Mouse (Mus musculus) megakaryocyte, embryonic 14.5 days (primary cell): Measurements from ENCODE around the gene Uggt1. TPM values are rescaled to one million over a fixed set of nuclear protein-coding genes. Genes with fewer than 3 reads are reported as not detected.

Experiments used
- H3K27me3 ChIP-seq: replicated peaks from 2 replicates; pipeline ENCODE3; 2012; ENCODE audit warnings: inconsistent platforms
- H3K36me3 ChIP-seq: replicated peaks from 2 replicates; pipeline ENCODE3; 2012; ENCODE audit warnings: low read length, inconsistent platforms, mixed read lengths
- H3K4me1 ChIP-seq: 2 replicates; pipeline ENCODE4 v1.6.1; 2012; ENCODE audit warnings: inconsistent platforms
- H3K4me3 ChIP-seq: replicated peaks from 2 replicates; pipeline ENCODE3; 2012; ENCODE audit warnings: moderate library complexity, mild to moderate bottlenecking, inconsistent platforms
- H3K9me3 ChIP-seq: 2 replicates; pipeline ENCODE4 v1.6.1; 2012; ENCODE audit warnings: inconsistent platforms
- FLI1 ChIP-seq: IDR thresholded peaks from 2 replicates; pipeline ENCODE4 v1.6.1; 2012; ENCODE audit warnings: low read length, inconsistent platforms, mixed read lengths
- GATA1 ChIP-seq: IDR thresholded peaks from 3 replicates; pipeline ENCODE4 v1.6.1; 2012; ENCODE audit warnings: mixed read lengths, low read length, inconsistent platforms, borderline replicate concordance
- polyA plus RNA-seq: library from polyadenylated mRNA; stranded (reverse); fragments of >175 nt; gene quantifications from 2 replicates; pipeline ENCODE4 v1.2.3, GENCODE M21; 2012; ENCODE audit warnings: low replicate concordance; ENCODE audit not compliant: insufficient read depth

Uggt1 gene
- polyA plus RNA-seq, 1 experiment = 3.3 TPM

DNA sequence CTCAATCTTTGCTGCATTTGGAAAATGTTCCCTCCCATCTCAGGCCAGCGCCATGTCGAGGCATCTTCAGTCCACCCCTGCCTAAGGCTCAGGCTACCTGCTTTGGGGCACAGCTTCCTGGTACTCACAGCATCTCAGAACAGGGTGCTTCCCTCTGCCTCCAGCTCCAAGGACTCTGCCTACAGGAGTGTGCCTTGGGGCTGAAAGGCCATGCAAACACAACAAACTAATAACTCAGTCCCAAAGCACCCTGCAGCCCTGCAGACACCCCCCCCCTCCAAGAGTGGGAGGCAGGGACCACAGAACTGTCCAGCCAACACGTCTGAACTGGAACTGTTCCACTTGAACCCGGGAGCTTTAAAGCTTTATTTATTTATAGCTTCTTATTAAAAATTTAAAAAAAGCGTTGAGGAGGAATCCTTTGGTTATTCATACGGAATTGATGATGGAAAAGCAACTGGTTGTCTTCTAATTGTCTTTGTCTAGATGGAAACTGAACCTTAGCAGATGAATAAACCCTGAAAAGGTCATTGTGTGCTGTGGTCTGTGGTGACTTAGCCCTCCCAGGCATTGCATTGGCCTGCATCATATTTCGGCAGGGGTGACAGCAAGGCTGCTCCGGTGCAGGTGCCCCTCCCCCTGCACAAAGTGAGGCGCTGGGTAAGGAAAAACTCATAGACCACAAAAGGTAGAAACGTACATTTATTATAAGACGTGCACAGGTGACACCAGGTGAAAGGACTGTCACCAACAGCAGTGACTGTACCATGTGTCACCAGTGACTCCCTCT is 138.4 kb downstream of the Uggt1 start:
- H3K4me3 ChIP-seq = no peak overlapping the region
- no peaks in the 10 kb centered on the region for H3K4me1 ChIP-seq
- peaks cover 10% of the 10 kb centered on the region for H3K27me3 ChIP-seq
- TF ChIP-seq FLI1 = no peak
- no peak for TF ChIP-seq GATA1
- H3K36me3 ChIP-seq = peaks cover 56% of the 10 kb centered on the region
- H3K9me3 ChIP-seq = no peaks in the 10 kb centered on the region; the same call in 1 of the 2 replicates

DNA sequence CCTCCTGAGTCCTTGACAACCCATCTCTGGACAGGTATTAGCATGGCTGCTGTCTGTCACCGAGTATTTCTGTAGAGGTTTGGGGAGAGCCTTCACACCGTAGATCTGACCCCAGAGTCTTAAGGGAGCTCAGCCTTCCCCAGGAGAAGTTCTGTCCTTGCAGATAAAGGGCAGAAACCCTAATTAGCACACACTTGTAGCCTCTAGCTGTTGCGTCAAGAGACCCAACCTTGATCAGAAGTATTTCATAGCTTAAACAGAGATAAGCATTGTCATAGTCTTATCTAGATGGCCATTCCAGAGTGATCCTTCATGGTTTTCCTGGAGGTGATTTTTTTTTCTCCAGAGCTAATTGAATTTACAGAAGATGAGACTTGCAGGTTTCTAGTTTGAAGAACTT is 144.1 kb downstream of the Uggt1 start:
- H3K27me3 ChIP-seq = peaks cover 2% of the 10 kb centered on the region
- no peak for TF ChIP-seq GATA1
- TF ChIP-seq FLI1 = no peak
- H3K4me1 ChIP-seq = peaks cover 6% of the 10 kb centered on the region; the same call in 1 of the 2 replicates
- H3K4me3 ChIP-seq = no peak overlapping the region
- H3K36me3 ChIP-seq = peaks cover 94% of the 10 kb centered on the region
- H3K9me3 ChIP-seq = peaks cover 4% of the 10 kb centered on the region; the same call in 1 of the 2 replicates

DNA sequence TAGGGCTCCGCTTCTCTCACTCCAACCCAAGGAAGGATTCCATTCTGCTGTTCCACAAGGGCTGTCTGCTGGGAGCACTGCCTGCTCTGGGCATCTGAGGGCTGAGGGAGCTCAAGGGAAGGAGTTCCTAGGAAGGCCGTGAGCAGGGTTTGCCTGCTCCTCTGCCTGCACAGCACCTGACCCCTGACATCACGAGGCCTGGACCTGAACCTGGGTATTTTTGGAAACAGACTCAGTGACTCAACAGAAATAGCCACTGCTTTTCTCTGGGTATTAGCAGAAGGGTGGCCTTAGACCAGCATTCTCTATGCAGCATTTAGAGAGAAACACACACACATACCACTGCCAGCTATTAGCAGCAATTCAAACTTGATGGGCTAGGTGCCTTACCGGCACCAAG is 146.1 kb downstream of the Uggt1 start:
- H3K36me3 ChIP-seq = peaks cover 93% of the 10 kb centered on the region
- H3K4me3 ChIP-seq = no peak overlapping the region
- peaks cover 2% of the 10 kb centered on the region for H3K27me3 ChIP-seq
- no peak for TF ChIP-seq FLI1
- no peak for TF ChIP-seq GATA1
- H3K9me3 ChIP-seq = peaks cover 4% of the 10 kb centered on the region; the same call in 1 of the 2 replicates
- peaks cover 6% of the 10 kb centered on the region; the same call in 1 of the 2 replicates for H3K4me1 ChIP-seq

DNA sequence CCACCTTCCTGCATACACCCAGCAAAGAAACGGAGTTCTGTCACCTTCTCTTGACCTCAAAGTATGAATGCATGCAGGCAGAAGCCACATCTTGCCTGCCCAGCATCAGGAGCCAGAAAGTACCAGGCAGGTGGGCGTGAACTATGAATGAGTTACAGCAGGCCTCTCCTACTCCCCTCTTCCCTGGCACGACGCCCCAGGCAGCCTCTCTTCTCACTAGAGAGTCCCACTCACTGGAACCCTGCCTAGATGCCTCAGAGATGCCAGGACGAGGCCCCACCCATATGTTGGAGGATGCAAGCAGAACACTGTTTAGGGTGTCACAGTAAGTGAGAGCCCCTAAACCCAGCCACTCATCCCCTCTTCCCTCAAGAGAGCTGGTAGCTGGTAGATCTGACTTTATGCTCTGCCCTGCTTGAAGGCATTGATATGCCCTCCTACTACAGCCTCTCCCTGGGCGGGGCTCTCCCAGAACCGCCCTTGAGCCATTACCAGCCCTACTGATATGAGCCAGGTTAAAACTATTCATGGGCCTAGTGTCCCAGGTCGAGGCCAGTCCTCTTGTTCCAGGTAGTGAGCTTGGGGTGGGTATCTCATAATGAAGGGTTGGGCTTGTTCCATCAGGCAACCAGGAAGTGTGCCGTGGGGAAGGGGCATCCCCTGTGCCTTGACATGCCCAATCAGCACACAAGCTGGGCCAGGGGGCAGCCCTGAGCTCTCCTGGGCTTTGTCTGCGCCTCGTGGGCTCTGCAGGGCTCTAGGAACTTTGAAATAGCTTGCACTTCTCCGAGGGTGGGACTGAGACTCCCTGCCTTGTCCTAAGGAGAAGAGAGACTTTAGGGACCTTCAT is 148.9 kb downstream of the Uggt1 start:
- TF ChIP-seq FLI1 (no peak), GATA1 (no peak)
- H3K36me3 ChIP-seq = peaks cover 90% of the 10 kb centered on the region
- peaks cover 10% of the 10 kb centered on the region; the same call in 1 of the 2 replicates for H3K4me1 ChIP-seq
- H3K4me3 ChIP-seq = no peak overlapping the region
- H3K9me3 ChIP-seq = peaks cover 13% of the 10 kb centered on the region; the same call in 1 of the 2 replicates
- H3K27me3 ChIP-seq = peaks cover 2% of the 10 kb centered on the region

DNA sequence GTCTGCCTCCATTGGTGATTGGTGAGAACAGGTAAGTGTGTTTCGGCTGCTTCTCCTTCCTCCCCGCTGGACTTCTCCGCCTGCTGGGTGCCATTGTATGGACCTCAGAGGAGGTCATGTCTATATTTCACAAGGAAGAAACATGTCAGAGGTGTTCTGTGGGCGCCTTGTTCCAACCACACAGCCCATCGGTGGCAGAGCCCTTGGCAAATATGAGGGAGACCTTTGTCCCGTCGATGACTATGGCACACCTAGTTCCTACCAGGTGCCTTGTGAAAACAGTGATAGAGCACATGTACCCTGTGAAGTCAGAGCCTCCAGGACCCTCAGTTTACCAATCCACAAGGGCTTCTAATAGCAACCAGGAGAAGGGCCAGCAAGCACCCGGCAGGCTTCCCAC is 150.8 kb downstream of the Uggt1 start:
- peaks cover 24% of the 10 kb centered on the region for H3K4me1 ChIP-seq
- peaks cover 90% of the 10 kb centered on the region for H3K36me3 ChIP-seq
- H3K4me3 ChIP-seq = no peak overlapping the region
- peaks cover 2% of the 10 kb centered on the region for H3K27me3 ChIP-seq
- peaks cover 13% of the 10 kb centered on the region; the same call in 1 of the 2 replicates for H3K9me3 ChIP-seq
- TF ChIP-seq GATA1 = no peak

DNA sequence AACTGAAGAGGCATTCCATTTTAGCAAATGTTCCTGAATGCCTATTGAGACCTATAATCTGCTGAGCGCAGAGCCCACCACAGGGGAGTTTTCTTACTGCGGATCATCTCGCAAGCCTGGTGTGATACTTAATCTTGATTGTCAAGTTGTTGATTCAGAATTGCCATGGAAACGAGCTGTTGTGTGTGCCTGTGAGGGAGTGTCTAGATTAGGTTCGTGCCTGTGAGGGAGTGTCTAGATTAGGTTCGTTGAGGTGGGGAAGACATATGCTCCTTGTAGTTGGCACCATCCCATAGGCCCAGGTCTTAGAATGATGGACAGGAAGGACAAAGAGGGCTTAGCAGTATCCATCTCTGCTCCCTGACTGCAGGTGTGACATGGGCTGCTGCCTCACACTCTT is 153.3 kb downstream of the Uggt1 start:
- H3K9me3 ChIP-seq = peaks cover 9% of the 10 kb centered on the region; the same call in 1 of the 2 replicates
- H3K36me3 ChIP-seq = peaks cover 93% of the 10 kb centered on the region
- peaks cover 2% of the 10 kb centered on the region for H3K27me3 ChIP-seq
- H3K4me3 ChIP-seq = no peak overlapping the region
- no peak for TF ChIP-seq GATA1
- TF ChIP-seq FLI1 = no peak
- peaks cover 26% of the 10 kb centered on the region for H3K4me1 ChIP-seq

DNA sequence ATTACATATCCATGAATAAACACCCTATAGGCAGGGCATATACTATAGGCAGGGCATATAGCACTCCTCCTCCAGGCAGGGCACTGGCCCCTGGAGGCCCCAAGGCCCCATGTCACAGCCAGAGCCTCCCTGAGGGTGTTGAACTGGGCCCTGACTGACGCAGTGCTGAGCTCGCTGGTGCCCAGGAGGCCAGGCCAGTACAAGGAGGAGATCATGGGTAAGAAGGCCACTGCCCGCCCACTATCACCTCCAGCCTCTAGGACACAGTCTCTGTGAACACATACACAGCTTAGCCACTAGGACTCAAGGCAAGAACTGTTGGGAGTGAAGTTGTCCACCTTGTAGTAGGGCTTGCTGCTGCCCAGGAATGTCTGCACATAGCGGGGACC is 153.8 kb downstream of the Uggt1 start:
- Histone ChIP-seq H3K4me1 (peaks cover 26% of the 10 kb centered on the region), H3K4me3 (peak overlapping the region; percentile 18), H3K27me3 (peaks cover 2% of the 10 kb centered on the region), H3K36me3 (peaks cover 93% of the 10 kb centered on the region), H3K9me3 (peaks cover 9% of the 10 kb centered on the region; the same call in 1 of the 2 replicates)
- TF ChIP-seq GATA1 (no peak), FLI1 (no peak)

Other genes starting within 250 kb of the Uggt1 start
- gene Hs6st1, start 176.3 kb downstream of the Uggt1 start, polyA plus RNA-seq = 8.9 and 10.2 TPM in 2 replicates
- 10.2 and 15.0 TPM in 2 replicates for gene Neurl3, start 30.0 kb upstream of the Uggt1 start, polyA plus RNA-seq
- gene Arid5a, start 63.0 kb upstream of the Uggt1 start, polyA plus RNA-seq = 4.4 and 17.4 TPM in 2 replicates
- 5.8 and 6.6 TPM in 2 replicates for gene Kansl3, start 124.5 kb upstream of the Uggt1 start, polyA plus RNA-seq
- gene Fer1l5, start 127.6 kb upstream of the Uggt1 start, polyA plus RNA-seq = not detected in 2 replicates
- gene Lman2l, start 200.6 kb upstream of the Uggt1 start, polyA plus RNA-seq = 1.1 and 6.7 TPM in 2 replicates
- gene Cnnm4, start 226.9 kb upstream of the Uggt1 start, polyA plus RNA-seq = 7.7 and 8.4 TPM in 2 replicates